Mouse (Mus musculus) kidney, postnatal 0 days (tissue): ENCODE measurements at regions not wholly inside any gene's neighbourhood (a gene's known extent, or its start where the extent isn't known, plus 50 kb on each side); places are given as distances from the start of the nearest gene placed in this dataset.

Source experiments
- ATAC-seq: fragments of 200-750 bp; cut with Nextera tagmentation; replicated peaks from 2 replicates; pipeline ENCODE4 v1.8.0; 2017; ENCODE audit warnings: low read depth, moderate number of reproducible peaks, moderate TSS enrichment, moderate library complexity; ENCODE audit not compliant: low FRiP score
- DNase-seq: peaks from one replicate; pipeline ENCODE4 v3.0.0-alpha.2; 2016; ENCODE audit warnings: low spot score
- H3K27ac ChIP-seq: fragments of 300-500 bp; sonication (generic); 2 replicates; pipeline ENCODE4 v1.5.1; 2014; ENCODE audit warnings: mild to moderate bottlenecking
- H3K27me3 ChIP-seq: fragments of 300-500 bp; sonication (generic); 2 replicates; pipeline ENCODE4 v1.6.1; 2014; ENCODE audit warnings: low read length, mixed read lengths; ENCODE audit not compliant: insufficient read depth
- H3K36me3 ChIP-seq: fragments of 300-500 bp; sonication (generic); 2 replicates; pipeline ENCODE4 v1.6.1; 2014; ENCODE audit warnings: low read length, mixed read lengths; ENCODE audit not compliant: insufficient read depth
- H3K4me1 ChIP-seq: fragments of 300-500 bp; sonication (generic); replicated peaks from 2 replicates; pipeline ENCODE4 v1.6.1; 2014; ENCODE audit warnings: antibody characterized with exemption, low read length, mixed read lengths; ENCODE audit not compliant: insufficient read depth
- H3K4me2 ChIP-seq: fragments of 300-500 bp; sonication (generic); 2 replicates; pipeline ENCODE4 v1.6.1; 2014; ENCODE audit warnings: mild to moderate bottlenecking, low read length, moderate library complexity, mixed read lengths
- H3K4me3 ChIP-seq: fragments of 300-500 bp; sonication (generic); replicated peaks from 2 replicates; pipeline ENCODE4 v1.5.1; 2014; ENCODE audit warnings: low read depth, low read length
- H3K9ac ChIP-seq: fragments of 300-500 bp; sonication (generic); 2 replicates; pipeline ENCODE4 v1.6.1; 2014; ENCODE audit warnings: low read depth, low read length
- H3K9me3 ChIP-seq: fragments of 300-500 bp; sonication (generic); replicated peaks from 2 replicates; pipeline ENCODE4 v1.6.1; 2016; ENCODE audit warnings: low read length, inconsistent platforms, mixed read lengths
- CTCF ChIP-seq: IDR thresholded peaks from 2 replicates; pipeline ENCODE4 v1.5.1; 2016; ENCODE audit warnings: antibody characterized with exemption, low read depth, mild to moderate bottlenecking, moderate library complexity
- WGBS: fragments of 180-500 bp; shearing (Covaris S2); extraction: QIAGEN DNeasy Blood & Tissue Kit; methylation state at CpG from one replicate; pipeline ENCODE4 v1.1.7; 2014; 5-methylcytosine and 5-hydroxymethylcytosine counted together

DNA sequence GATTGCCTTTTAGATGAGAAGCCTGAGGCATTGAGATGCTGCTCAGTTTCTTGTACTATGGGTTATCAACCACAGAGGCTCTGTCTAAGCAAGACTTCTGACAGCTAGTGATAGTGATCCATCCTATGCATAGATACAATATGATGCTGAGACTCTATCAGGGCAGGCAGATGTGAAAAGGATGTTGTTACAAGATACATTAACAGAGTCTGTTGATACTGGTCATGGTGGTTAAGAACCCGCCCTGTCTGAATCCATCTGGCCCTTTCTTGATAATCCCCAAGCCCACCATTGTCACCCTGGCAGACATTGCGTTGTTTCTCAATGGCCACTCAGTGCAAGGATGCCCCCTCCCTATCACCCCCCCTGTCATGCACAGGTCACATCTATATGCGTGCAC lies 327.8 kb upstream of the Camk1g start:
- H3K4me3 ChIP-seq: no peak overlapping the region
- WGBS: 91% methylated on average over 3 of the region's 3 CpGs
- no peaks in the 10 kb centered on the region for H3K36me3 ChIP-seq
- H3K27me3 ChIP-seq: no peaks in the 10 kb centered on the region
- TF ChIP-seq CTCF: no peak
- H3K27ac ChIP-seq: no peak overlapping the region
- H3K4me1 ChIP-seq: no peaks in the 10 kb centered on the region
- DNase-seq (no peak), ATAC-seq (no peak)
- H3K9ac ChIP-seq: no peak overlapping the region
- H3K4me2 ChIP-seq: no peak overlapping the region
- H3K9me3 ChIP-seq: no peaks in the 10 kb centered on the region

DNA sequence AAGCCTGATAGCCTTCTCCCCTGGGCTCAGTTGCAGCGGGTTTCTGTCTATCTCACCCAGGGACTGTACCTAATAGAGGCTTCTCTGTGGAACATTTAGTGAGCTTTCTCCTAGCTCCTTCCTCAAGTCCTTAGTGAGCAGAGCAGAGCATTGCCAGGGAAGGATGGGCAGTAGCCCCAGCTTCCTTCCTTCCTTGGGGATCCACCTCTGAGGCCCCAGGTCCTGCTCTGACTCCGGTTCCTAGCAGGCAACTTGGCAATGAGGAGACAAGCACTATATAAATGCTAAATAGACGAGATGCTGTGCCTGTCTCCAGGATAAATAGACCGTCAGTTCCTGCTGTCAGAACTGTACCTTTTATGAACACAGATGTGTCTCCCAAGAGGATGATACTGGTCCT lies 326.9 kb upstream of the Camk1g start:
- DNase-seq (no peak), ATAC-seq (no peak)
- WGBS: 55% methylated on average over 4 of the region's 4 CpGs
- Histone ChIP-seq H3K36me3 (no peaks in the 10 kb centered on the region), H3K27ac (no peak overlapping the region), H3K4me2 (no peak overlapping the region), H3K4me3 (no peak overlapping the region), H3K9ac (no peak overlapping the region), H3K27me3 (no peaks in the 10 kb centered on the region), H3K4me1 (no peaks in the 10 kb centered on the region), H3K9me3 (no peaks in the 10 kb centered on the region)
- no peak for TF ChIP-seq CTCF

DNA sequence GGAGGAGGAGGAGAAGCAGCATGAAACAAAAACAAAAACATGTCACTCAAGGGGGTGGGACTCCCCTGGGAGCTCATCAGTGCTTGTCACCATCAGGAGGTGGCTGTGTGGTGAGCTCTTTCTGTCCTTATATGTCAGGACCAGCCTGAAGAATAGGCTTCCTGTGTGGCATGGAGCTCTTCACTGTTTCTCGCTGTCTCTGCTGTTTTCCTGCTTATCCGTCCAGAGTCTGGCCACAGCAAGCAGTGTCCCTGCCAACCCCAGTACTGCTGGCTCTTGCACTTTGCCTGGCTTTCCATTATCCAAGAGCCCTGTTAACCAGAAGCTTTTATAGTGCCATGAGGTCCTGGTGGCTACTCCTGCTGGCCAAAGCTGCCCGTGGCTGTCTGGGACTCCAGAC lies 322.9 kb upstream of the Camk1g start:
- no peak for DNase-seq
- Histone ChIP-seq H3K4me2 (no peak overlapping the region), H3K27me3 (no peaks in the 10 kb centered on the region), H3K27ac (no peak overlapping the region), H3K4me3 (no peak overlapping the region), H3K4me1 (no peaks in the 10 kb centered on the region), H3K9ac (no peak overlapping the region), H3K36me3 (no peaks in the 10 kb centered on the region), H3K9me3 (no peaks in the 10 kb centered on the region)
- 41% methylated on average over 3 of the region's 3 CpGs for WGBS
- no peak for ATAC-seq
- no peak for TF ChIP-seq CTCF

DNA sequence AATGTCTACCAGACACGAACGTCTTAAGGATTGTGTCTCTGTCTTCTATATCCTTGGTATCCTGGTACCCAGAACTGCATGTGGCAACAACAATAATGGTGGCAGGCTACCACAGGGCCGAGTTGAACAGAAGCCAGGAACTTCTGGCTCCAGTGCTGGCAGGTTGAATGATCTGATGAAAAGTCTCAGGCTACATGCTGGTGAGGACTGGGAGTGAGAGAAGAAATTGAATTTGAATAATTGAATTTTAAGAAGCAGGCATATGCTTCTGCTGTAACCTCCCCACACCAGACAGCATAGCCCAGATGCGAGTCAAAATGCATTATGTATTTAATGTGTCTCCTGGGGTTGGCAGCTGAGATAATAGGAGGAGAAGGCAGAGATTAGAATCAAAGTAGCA lies 319.5 kb upstream of the Camk1g start:
- no peak overlapping the region for H3K4me3 ChIP-seq
- no peaks in the 10 kb centered on the region for H3K9me3 ChIP-seq
- no peaks in the 10 kb centered on the region for H3K27me3 ChIP-seq
- no peak for DNase-seq
- no peak overlapping the region for H3K4me2 ChIP-seq
- no peak for ATAC-seq
- no peaks in the 10 kb centered on the region for H3K4me1 ChIP-seq
- H3K27ac ChIP-seq: no peak overlapping the region
- WGBS: 49% methylated on average over 4 of the region's 4 CpGs
- no peaks in the 10 kb centered on the region for H3K36me3 ChIP-seq
- no peak overlapping the region for H3K9ac ChIP-seq
- TF ChIP-seq CTCF: no peak

DNA sequence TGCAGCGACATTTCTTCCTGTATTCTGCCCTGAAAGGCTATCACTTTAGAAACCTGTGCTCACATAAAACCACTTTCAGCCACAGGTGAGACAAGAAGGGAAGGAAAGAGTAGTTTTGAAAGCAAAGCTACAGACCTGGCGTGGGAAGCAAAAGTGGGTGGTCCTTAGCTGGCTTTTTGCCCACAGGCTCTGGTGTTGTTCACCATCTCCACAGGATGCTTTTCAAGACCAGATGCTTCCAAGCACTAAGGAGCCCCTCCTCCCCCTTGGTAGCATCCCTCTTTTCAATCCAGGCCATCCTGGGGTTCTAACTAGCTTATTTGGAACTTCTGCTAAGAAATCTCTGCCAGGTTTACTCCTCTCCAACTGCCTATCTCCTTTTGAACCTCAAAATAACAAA lies 312.8 kb upstream of the Camk1g start:
- Histone ChIP-seq H3K9me3 (no peaks in the 10 kb centered on the region), H3K4me3 (no peak overlapping the region), H3K4me2 (no peak overlapping the region), H3K27ac (no peak overlapping the region), H3K27me3 (no peaks in the 10 kb centered on the region), H3K36me3 (no peaks in the 10 kb centered on the region), H3K9ac (no peak overlapping the region), H3K4me1 (no peaks in the 10 kb centered on the region)
- ATAC-seq (no peak), DNase-seq (no peak)
- TF ChIP-seq CTCF: no peak
- WGBS: 54% methylated on average over 2 of the region's 2 CpGs

DNA sequence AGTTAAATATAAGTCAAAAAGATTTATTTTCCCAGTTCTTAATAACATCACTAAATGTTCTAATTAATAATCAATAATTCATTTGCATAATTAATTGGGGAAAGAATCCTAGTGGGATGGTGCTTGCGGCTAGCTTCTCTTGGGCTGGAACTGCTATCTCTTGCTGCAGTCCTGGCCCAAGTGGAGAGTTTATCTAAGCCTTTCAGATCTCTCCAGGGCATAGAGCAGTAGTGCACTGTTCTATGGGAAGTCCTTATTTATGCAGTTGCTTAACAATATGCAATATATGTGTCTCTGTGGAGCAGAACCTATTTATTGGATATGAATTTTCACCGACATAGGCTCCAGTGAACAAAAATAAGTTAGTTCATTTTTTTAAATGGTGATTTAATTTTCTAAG lies 308.4 kb upstream of the Camk1g start:
- TF ChIP-seq CTCF: no peak
- Histone ChIP-seq H3K4me2 (no peak overlapping the region), H3K27ac (no peak overlapping the region), H3K4me1 (no peaks in the 10 kb centered on the region), H3K4me3 (no peak overlapping the region), H3K27me3 (no peaks in the 10 kb centered on the region), H3K9me3 (no peaks in the 10 kb centered on the region), H3K9ac (no peak overlapping the region), H3K36me3 (no peaks in the 10 kb centered on the region)
- ATAC-seq (no peak), DNase-seq (no peak)
- WGBS: 91% methylated on average over 2 of the region's 2 CpGs

DNA sequence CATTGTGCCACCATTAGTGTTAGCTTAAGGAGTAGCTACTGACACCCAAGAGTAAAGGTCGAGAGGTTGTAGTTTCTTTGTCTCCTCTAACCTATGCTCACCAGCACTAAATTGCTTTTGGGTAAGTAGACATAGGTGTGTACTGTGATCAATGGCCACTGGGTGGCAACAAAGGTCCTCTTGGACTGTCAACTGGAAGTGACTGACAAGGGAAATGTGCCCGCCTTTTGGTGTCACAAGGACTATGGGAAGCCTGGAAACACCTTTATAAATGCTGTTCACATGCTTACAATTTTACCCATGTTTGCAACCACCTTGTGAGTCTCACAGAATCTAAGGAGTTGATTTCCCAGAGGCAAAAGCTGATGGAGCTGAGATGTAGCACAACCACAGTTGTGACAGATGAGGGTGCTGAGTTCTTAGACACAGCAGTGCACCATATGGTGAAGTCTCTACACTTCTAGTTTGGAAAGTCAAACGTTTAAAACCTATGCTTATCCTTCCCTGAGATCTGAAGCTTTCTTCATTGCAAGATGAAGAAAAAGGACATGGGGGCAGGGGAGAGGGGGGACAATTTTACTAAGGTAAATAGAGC lies 303.2 kb upstream of the Camk1g start:
- DNase-seq: peak; percentile 37

More for the DNA sequence above, 303.2 kb upstream of the Camk1g start:
- Histone ChIP-seq H3K36me3 (no peaks in the 10 kb centered on the region), H3K27me3 (no peaks in the 10 kb centered on the region), H3K4me1 (no peaks in the 10 kb centered on the region), H3K9me3 (no peaks in the 10 kb centered on the region), H3K9ac (no peak overlapping the region), H3K4me3 (no peak overlapping the region), H3K27ac (no peak overlapping the region), H3K4me2 (no peak overlapping the region)
- WGBS: 37% methylated on average over 3 of the region's 3 CpGs
- no peak for ATAC-seq
- peak; percentile 73 for TF ChIP-seq CTCF
